Mouse (Mus musculus) heart, postnatal 0 days (tissue): ENCODE measurements at regions not wholly inside any gene's neighbourhood (a gene's known extent, or its start where the extent isn't known, plus 50 kb on each side); places are given as distances from the start of the nearest gene placed in this dataset.

Source experiments
- CTCF ChIP-seq: IDR thresholded peaks from 2 replicates; pipeline ENCODE4 v1.5.1; 2016; ENCODE audit warnings: antibody characterized with exemption, control low read depth, low read depth
- EP300 ChIP-seq: IDR thresholded peaks from 2 replicates; pipeline ENCODE4 v1.6.1; 2016; ENCODE audit warnings: antibody characterized with exemption, low read depth

GRCm38 (mm10) chr4:56261992-56262391 is 477.9 kb upstream of the Gm26657 start:
- TF ChIP-seq CTCF (no peak), EP300 (no peak)
